Mouse (Mus musculus) liver, adult 2 months (tissue): ENCODE data around the gene Tsc22d4. TPM values are rescaled to one million over a fixed set of nuclear protein-coding genes. Genes with fewer than 3 reads are reported as not detected.
A peak's percentile ranks its signal among the peaks of the same experiment; 100 is the strongest.

Experiments
- DNase-seq: peaks from one replicate; pipeline ENCODE4 v3.0.0-alpha.2; 2011; ENCODE audit warnings: low read depth, low spot score; ENCODE audit errors: extremely low read depth
- H3K27ac ChIP-seq: fragments of 200-500 bp; replicated peaks from 2 replicates; pipeline ENCODE4 v1.5.1; 2012; ENCODE audit warnings: low read depth, mild to moderate bottlenecking, control low read depth, inconsistent platforms, low read length; ENCODE audit not compliant: insufficient read depth
- H3K27me3 ChIP-seq: fragments of 200-500 bp; 2 replicates; pipeline ENCODE4 v1.6.1; 2012; ENCODE audit warnings: mild to moderate bottlenecking, moderate library complexity, low read length, inconsistent platforms; ENCODE audit not compliant: control insufficient read depth, insufficient read depth
- H3K36me3 ChIP-seq: fragments of 200-500 bp; 2 replicates; pipeline ENCODE4 v1.6.1; 2012; ENCODE audit warnings: low read length, inconsistent platforms; ENCODE audit not compliant: control insufficient read depth, insufficient read depth
- H3K4me1 ChIP-seq: fragments of 200-500 bp; 2 replicates; pipeline ENCODE4 v1.6.1; 2011; ENCODE audit warnings: low read length; ENCODE audit not compliant: control insufficient read depth, insufficient read depth
- H3K4me3 ChIP-seq: fragments of 200-500 bp; 2 replicates; pipeline ENCODE4 v1.5.1; 2011; ENCODE audit warnings: low read depth, mild to moderate bottlenecking, control low read depth, low read length, moderate library complexity; ENCODE audit not compliant: insufficient read depth
- H3K79me2 ChIP-seq: fragments of 200-500 bp; 2 replicates; pipeline ENCODE4 v1.6.1; 2012; ENCODE audit warnings: inconsistent platforms, mild to moderate bottlenecking, low read length, moderate library complexity; ENCODE audit not compliant: control insufficient read depth, insufficient read depth
- H3K9ac ChIP-seq: fragments of 200-500 bp; 2 replicates; pipeline ENCODE4 v1.6.1; 2012; ENCODE audit warnings: low read depth, mild to moderate bottlenecking, control low read depth, inconsistent platforms, low read length
- CTCF ChIP-seq: fragments of 200-500 bp; IDR thresholded peaks from 2 replicates; pipeline ENCODE4 v1.5.1; 2011; ENCODE audit warnings: low read depth, low read length, control low read depth
- POLR2A ChIP-seq: fragments of 200-500 bp; IDR thresholded peaks from 2 replicates; pipeline ENCODE4 v1.6.1; 2011; ENCODE audit warnings: low read length, control low read depth; ENCODE audit not compliant: insufficient read depth; ENCODE audit errors: extremely low read depth
- WGBS: fragments of 180-500 bp; shearing (Covaris S2); methylation state at CpG from one replicate; pipeline ENCODE4 v1.1.7; 2018; 5-methylcytosine and 5-hydroxymethylcytosine counted together
- polyA plus RNA-seq: library from polyadenylated mRNA; depleted of rRNA; stranded (reverse); fragments of >200 nt; gene quantifications from 2 replicates; pipeline ENCODE4 v1.2.3, GENCODE M21; 2012
- total RNA-seq: library from RNA; depleted of rRNA; stranded (reverse); fragments of >200 nt; gene quantifications from 2 replicates; pipeline ENCODE4 v1.2.3, GENCODE M21; 2014

The Tsc22d4 gene
- total and polyA plus RNA-seq, 2 experiments = 4.5 to 22.1 TPM

DNA sequence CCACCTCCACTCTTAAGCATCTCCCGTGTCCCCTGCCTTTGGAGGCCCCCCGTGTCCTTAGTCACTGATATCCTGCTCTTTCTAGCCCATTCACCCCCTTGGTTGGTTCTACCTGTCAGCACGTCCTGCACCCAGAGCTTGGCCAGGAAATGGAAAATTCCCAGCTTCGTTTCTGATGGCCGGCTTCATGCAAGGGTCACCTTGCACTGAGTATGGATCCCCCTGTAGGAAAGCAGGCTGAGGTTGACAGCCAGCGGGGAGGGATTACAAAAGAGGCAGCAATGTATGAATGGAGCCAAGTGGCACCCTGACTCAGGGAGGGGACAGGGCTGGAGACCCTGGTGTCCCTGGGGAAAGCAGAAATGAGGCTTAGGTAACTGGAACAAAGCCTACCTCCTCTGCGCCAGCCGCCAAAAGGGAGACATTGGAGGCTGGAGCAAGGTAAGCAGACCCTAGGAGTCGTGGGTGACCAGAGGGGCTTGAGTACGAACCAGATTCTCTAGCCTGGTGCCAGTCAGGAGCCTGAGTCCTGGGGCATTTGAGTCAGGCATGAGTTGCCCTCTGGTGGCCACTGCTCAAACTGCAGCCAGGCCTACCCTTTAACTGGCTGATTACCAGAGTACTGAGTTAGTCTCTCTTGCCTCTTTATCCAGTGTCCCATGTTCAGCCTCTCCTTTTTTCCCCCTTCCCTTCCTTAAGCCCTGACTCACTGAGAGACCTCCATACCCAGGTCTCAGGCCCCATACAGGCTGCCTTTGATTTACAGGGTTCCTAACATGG is 11.5 kb downstream of the Tsc22d4 start:
- Histone ChIP-seq H3K4me1 (peaks cover 2% of the 10 kb centered on the region), H3K9ac (no peak overlapping the region), H3K79me2 (no peaks in the 10 kb centered on the region), H3K27me3 (no peaks in the 10 kb centered on the region), H3K27ac (no peak overlapping the region), H3K36me3 (no peaks in the 10 kb centered on the region), H3K4me3 (no peak overlapping the region)
- WGBS = 41% methylated on average over 10 of the region's 10 CpGs
- TF ChIP-seq POLR2A = no peak
- peak; percentile 97 for TF ChIP-seq CTCF
- DNase-seq = peak; percentile 59

DNA sequence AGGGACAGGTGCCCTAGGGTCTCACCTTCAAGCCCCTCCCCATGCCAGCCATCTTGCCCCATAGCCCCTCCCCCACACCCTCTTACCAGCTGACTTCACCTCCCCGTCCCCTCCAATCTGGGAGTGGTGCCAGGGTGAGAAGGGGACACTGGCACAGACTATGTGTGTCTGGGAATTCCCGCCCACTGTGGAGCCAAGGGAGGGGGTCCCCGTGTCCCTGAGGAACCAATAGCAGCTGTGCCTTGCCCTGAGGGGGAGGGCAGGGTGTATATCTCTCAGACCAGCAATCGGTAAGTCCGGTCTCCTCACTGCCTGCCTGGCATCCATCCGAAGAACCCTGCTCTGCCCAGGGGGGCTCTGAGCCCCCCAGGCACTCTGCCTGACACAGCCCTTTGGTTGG is 12.4 kb downstream of the Tsc22d4 start:
- Histone ChIP-seq H3K4me3 (no peak overlapping the region), H3K4me1 (peaks cover 2% of the 10 kb centered on the region), H3K27ac (no peak overlapping the region), H3K36me3 (no peaks in the 10 kb centered on the region), H3K79me2 (no peaks in the 10 kb centered on the region), H3K9ac (no peak overlapping the region), H3K27me3 (no peaks in the 10 kb centered on the region)
- TF ChIP-seq POLR2A = no peak
- TF ChIP-seq CTCF = no peak
- no peak for DNase-seq
- 81% methylated on average over 6 of the region's 6 CpGs for WGBS

DNA sequence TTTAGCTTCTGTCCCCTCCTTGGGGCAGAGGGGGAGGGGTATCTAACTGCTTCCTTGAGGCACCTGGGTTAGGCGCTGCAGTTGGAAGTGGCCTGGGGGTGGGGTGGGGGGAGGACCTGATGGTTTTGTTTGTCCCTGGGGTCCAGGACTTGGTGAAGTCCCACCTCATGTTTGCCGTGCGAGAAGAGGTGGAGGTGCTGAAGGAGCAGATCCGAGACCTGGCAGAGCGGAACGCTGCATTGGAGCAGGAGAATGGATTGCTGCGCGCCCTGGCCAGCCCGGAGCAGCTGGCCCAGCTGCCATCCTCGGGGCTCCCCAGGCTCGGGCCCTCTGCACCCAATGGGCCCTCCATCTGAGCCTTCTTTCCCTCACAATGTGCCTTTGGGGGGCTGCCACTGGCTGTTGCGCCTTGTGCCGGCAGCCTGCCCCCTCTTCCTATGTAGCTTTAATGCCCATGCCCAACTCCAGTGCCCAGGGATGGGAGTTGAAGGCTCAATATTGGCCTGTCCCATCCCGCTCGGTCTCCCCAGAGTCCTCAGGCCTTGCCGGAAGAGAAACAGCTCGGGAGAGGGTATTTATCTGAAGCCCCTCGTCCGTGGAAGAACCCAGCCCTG is 13.5 kb downstream of the Tsc22d4 start:
- H3K36me3 ChIP-seq = no peaks in the 10 kb centered on the region

GRCm38 (mm10) chr5:137759971-137760412 is 14.5 kb downstream of the Tsc22d4 start:
- TF ChIP-seq CTCF (peak; percentile 91), POLR2A (no peak)
- Histone ChIP-seq H3K36me3 (no peaks in the 10 kb centered on the region), H3K4me3 (no peak overlapping the region), H3K27ac (no peak overlapping the region), H3K27me3 (no peaks in the 10 kb centered on the region), H3K9ac (no peak overlapping the region), H3K4me1 (peaks cover 2% of the 10 kb centered on the region), H3K79me2 (no peaks in the 10 kb centered on the region)
- DNase-seq = peak; percentile 61
- WGBS = 44% methylated on average over 4 of the region's 4 CpGs

More for the DNA sequence above, 13.5 kb downstream of the Tsc22d4 start:
- no peak overlapping the region for H3K9ac ChIP-seq
- H3K79me2 ChIP-seq = no peaks in the 10 kb centered on the region
- DNase-seq = no peak
- H3K4me1 ChIP-seq = peaks cover 2% of the 10 kb centered on the region
- TF ChIP-seq POLR2A (no peak), CTCF (no peak)
- H3K4me3 ChIP-seq = no peak overlapping the region
- 94% methylated on average over 19 of the region's 19 CpGs for WGBS
- no peak overlapping the region for H3K27ac ChIP-seq
- H3K27me3 ChIP-seq = no peaks in the 10 kb centered on the region

GRCm38 (mm10) chr5:137764609-137765340 is 19.2 kb downstream of the Tsc22d4 start:
- TF ChIP-seq CTCF = no peak
- TF ChIP-seq POLR2A = no peak
- no peaks in the 10 kb centered on the region; the same call in 1 of the 2 replicates for H3K4me1 ChIP-seq
- no peaks in the 10 kb centered on the region for H3K36me3 ChIP-seq
- H3K27me3 ChIP-seq = no peaks in the 10 kb centered on the region
- WGBS = 71% methylated on average over 9 of the region's 9 CpGs
- no peak for DNase-seq
- H3K9ac ChIP-seq = no peak overlapping the region
- no peaks in the 10 kb centered on the region for H3K79me2 ChIP-seq
- no peak overlapping the region for H3K27ac ChIP-seq
- H3K4me3 ChIP-seq = no peak overlapping the region
